Mouse (Mus musculus) cerebellum, adult 2 months (tissue): ENCODE data around the gene Ern1.

Source experiments
- CTCF ChIP-seq: fragments of 200-500 bp; IDR thresholded peaks from 2 replicates; pipeline ENCODE4 v1.5.1; 2011; ENCODE audit warnings: low read depth, mild to moderate bottlenecking, control low read depth, low read length, moderate library complexity, borderline replicate concordance; ENCODE audit not compliant: insufficient read depth
- POLR2A ChIP-seq: fragments of 200-500 bp; IDR thresholded peaks from 2 replicates; pipeline ENCODE4 v1.6.1; 2011; ENCODE audit warnings: low read length, control low read depth, borderline replicate concordance; ENCODE audit not compliant: insufficient read depth

DNA sequence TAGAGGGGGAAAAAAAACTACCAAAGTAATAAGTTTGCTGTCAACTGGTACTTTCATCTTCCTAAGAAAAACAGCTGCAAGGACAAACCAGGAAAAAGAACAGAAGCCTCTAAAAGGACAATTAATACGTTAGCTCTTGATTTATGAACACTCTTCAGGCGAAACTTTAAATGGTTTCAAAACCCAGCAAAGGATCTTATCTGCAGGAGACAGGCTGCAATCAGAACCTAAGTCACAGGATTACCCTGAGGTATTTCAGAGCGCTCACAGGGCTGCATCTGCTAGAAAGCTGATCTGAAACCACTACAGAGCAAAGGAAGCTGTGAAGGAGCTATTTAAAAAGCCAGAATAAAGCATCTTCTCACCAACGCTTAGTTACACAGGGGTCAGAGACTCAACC is 6.0 kb downstream of the Ern1 start:
- TF ChIP-seq POLR2A (no peak), CTCF (no peak)
